Mouse (Mus musculus): ENCODE measurements around the gene Slc12a7. TPM values are rescaled to one million over a fixed set of nuclear protein-coding genes. Genes with fewer than 3 reads are reported as not detected.

The Slc12a7 gene
- 24.8 and 33.8 TPM in 2 replicates for polyA plus RNA-seq (2012; rRNA removed)

GRCm38 (mm10) chr13:73732742-73733700 is at the start of gene Slc12a7:
Gene Slc12a7, plus strand, starts transcription at chr13:73733094.
- TF ChIP-seq POLR2A (IDR thresholded peaks at IDR 0.05; ENCODE audit: borderline replicate concordance, extremely low read depth, insufficient read depth, insufficient read length, poor library complexity, severe bottlenecking) (no peak), CTCF (IDR thresholded peaks at IDR 0.05; ENCODE audit: borderline replicate concordance, extremely low read depth, insufficient read depth, insufficient read length) (no peak)
- peak; percentile 31 for DNase-seq (ENCODE audit: low read depth)

- TF ChIP-seq CTCF (IDR thresholded peaks at IDR 0.05; ENCODE audit: borderline replicate concordance, extremely low read depth, insufficient read depth, insufficient read length) (no peak), POLR2A (IDR thresholded peaks at IDR 0.05; ENCODE audit: borderline replicate concordance, extremely low read depth, insufficient read depth, insufficient read length, poor library complexity, severe bottlenecking) (no peak)
- DNase-seq (ENCODE audit: low read depth): peak; percentile 23
Measured at GRCm38 (mm10) chr13:73683682-73684081, 49.2 kb upstream of the Slc12a7 start.

- no peak for TF ChIP-seq CTCF (IDR thresholded peaks at IDR 0.05; ENCODE audit: borderline replicate concordance, extremely low read depth, insufficient read depth, insufficient read length)
- no peak for TF ChIP-seq POLR2A (IDR thresholded peaks at IDR 0.05; ENCODE audit: borderline replicate concordance, extremely low read depth, insufficient read depth, insufficient read length, poor library complexity, severe bottlenecking)
- DNase-seq (ENCODE audit: low read depth): no peak
Measured at GRCm38 (mm10) chr13:73684412-73684811, 48.5 kb upstream of the Slc12a7 start.

- TF ChIP-seq CTCF (IDR thresholded peaks at IDR 0.05; ENCODE audit: borderline replicate concordance, extremely low read depth, insufficient read depth, insufficient read length): no peak
- no peak for TF ChIP-seq POLR2A (IDR thresholded peaks at IDR 0.05; ENCODE audit: borderline replicate concordance, extremely low read depth, insufficient read depth, insufficient read length, poor library complexity, severe bottlenecking)
- DNase-seq (ENCODE audit: low read depth): no peak
Measured at GRCm38 (mm10) chr13:73685502-73685901, 47.4 kb upstream of the Slc12a7 start.

GRCm38 (mm10) chr13:73687601-73688000 is 45.3 kb upstream of the Slc12a7 start:
- no peak for DNase-seq (ENCODE audit: low read depth)

GRCm38 (mm10) chr13:73688934-73689333 is 44.0 kb upstream of the Slc12a7 start:
- DNase-seq (ENCODE audit: low read depth): no peak
- TF ChIP-seq POLR2A (IDR thresholded peaks at IDR 0.05; ENCODE audit: borderline replicate concordance, extremely low read depth, insufficient read depth, insufficient read length, poor library complexity, severe bottlenecking) (no peak), CTCF (IDR thresholded peaks at IDR 0.05; ENCODE audit: borderline replicate concordance, extremely low read depth, insufficient read depth, insufficient read length) (no peak)

More at GRCm38 (mm10) chr13:73687601-73688000, 45.3 kb upstream of the Slc12a7 start:
- TF ChIP-seq CTCF (IDR thresholded peaks at IDR 0.05; ENCODE audit: borderline replicate concordance, extremely low read depth, insufficient read depth, insufficient read length) (no peak), POLR2A (IDR thresholded peaks at IDR 0.05; ENCODE audit: borderline replicate concordance, extremely low read depth, insufficient read depth, insufficient read length, poor library complexity, severe bottlenecking) (no peak)

- DNase-seq (ENCODE audit: low read depth): peak; percentile 75
- TF ChIP-seq CTCF (IDR thresholded peaks at IDR 0.05; ENCODE audit: borderline replicate concordance, extremely low read depth, insufficient read depth, insufficient read length) (peak; percentile 75), POLR2A (IDR thresholded peaks at IDR 0.05; ENCODE audit: borderline replicate concordance, extremely low read depth, insufficient read depth, insufficient read length, poor library complexity, severe bottlenecking) (no peak)
Measured at GRCm38 (mm10) chr13:73692249-73692868, 40.5 kb upstream of the Slc12a7 start.

- no peak for DNase-seq (ENCODE audit: low read depth)
- TF ChIP-seq CTCF (IDR thresholded peaks at IDR 0.05; ENCODE audit: borderline replicate concordance, extremely low read depth, insufficient read depth, insufficient read length) (no peak), POLR2A (IDR thresholded peaks at IDR 0.05; ENCODE audit: borderline replicate concordance, extremely low read depth, insufficient read depth, insufficient read length, poor library complexity, severe bottlenecking) (no peak)
Measured at GRCm38 (mm10) chr13:73693333-73693732, 39.6 kb upstream of the Slc12a7 start.

- TF ChIP-seq POLR2A (IDR thresholded peaks at IDR 0.05; ENCODE audit: borderline replicate concordance, extremely low read depth, insufficient read depth, insufficient read length, poor library complexity, severe bottlenecking): no peak
- no peak for TF ChIP-seq CTCF (IDR thresholded peaks at IDR 0.05; ENCODE audit: borderline replicate concordance, extremely low read depth, insufficient read depth, insufficient read length)
Measured at GRCm38 (mm10) chr13:73694972-73695371, 37.9 kb upstream of the Slc12a7 start.

GRCm38 (mm10) chr13:73696529-73696928 is 36.4 kb upstream of the Slc12a7 start:
- TF ChIP-seq POLR2A (IDR thresholded peaks at IDR 0.05; ENCODE audit: borderline replicate concordance, extremely low read depth, insufficient read depth, insufficient read length, poor library complexity, severe bottlenecking) (no peak), CTCF (IDR thresholded peaks at IDR 0.05; ENCODE audit: borderline replicate concordance, extremely low read depth, insufficient read depth, insufficient read length) (no peak)
- DNase-seq (ENCODE audit: low read depth): no peak

More at GRCm38 (mm10) chr13:73694972-73695371, 37.9 kb upstream of the Slc12a7 start:
- DNase-seq (ENCODE audit: low read depth): no peak

GRCm38 (mm10) chr13:73699714-73700113 is 33.2 kb upstream of the Slc12a7 start:
- DNase-seq (ENCODE audit: low read depth): no peak
- TF ChIP-seq CTCF (IDR thresholded peaks at IDR 0.05; ENCODE audit: borderline replicate concordance, extremely low read depth, insufficient read depth, insufficient read length) (no peak), POLR2A (IDR thresholded peaks at IDR 0.05; ENCODE audit: borderline replicate concordance, extremely low read depth, insufficient read depth, insufficient read length, poor library complexity, severe bottlenecking) (no peak)
